Mouse (Mus musculus) neural tube, embryonic 14.5 days (tissue): ENCODE measurements around the gene Dpy30. TPM values are rescaled to one million over a fixed set of nuclear protein-coding genes. Genes with fewer than 3 reads are reported as not detected.
A peak's percentile ranks its signal among the peaks of the same experiment; 100 is the strongest.

Experiments used
- ATAC-seq: fragments of 200-750 bp; cut with Nextera tagmentation; 2 replicates; pipeline ENCODE4 v1.8.0; 2017; ENCODE audit warnings: low read depth, mild to moderate bottlenecking, moderate TSS enrichment, moderate library complexity
- H3K27ac ChIP-seq: fragments of 300-500 bp; sonication (generic); 2 replicates; pipeline ENCODE4 v1.5.1; 2014; ENCODE audit warnings: low read depth, mild to moderate bottlenecking, control low read depth, low read length, moderate library complexity, mixed read lengths
- H3K27me3 ChIP-seq: fragments of 300-500 bp; sonication (generic); 2 replicates; pipeline ENCODE4 v1.6.1; 2014; ENCODE audit warnings: low read length; ENCODE audit not compliant: control insufficient read depth, insufficient read depth
- H3K36me3 ChIP-seq: fragments of 300-500 bp; sonication (generic); 2 replicates; pipeline ENCODE4 v1.6.1; 2014; ENCODE audit warnings: low read length, mixed read lengths; ENCODE audit not compliant: control insufficient read depth, insufficient read depth
- H3K4me1 ChIP-seq: fragments of 300-500 bp; sonication (generic); 2 replicates; pipeline ENCODE4 v1.6.1; 2014; ENCODE audit warnings: low read length; ENCODE audit not compliant: control insufficient read depth, insufficient read depth
- H3K4me2 ChIP-seq: fragments of 300-500 bp; sonication (generic); 2 replicates; pipeline ENCODE4 v1.6.1; 2014; ENCODE audit warnings: mild to moderate bottlenecking, low read depth, low read length, control low read depth
- H3K4me3 ChIP-seq: fragments of 300-500 bp; sonication (generic); 2 replicates; pipeline ENCODE4 v1.5.1; 2014; ENCODE audit warnings: low read depth, low read length, control low read depth, mixed read lengths
- H3K9ac ChIP-seq: fragments of 300-500 bp; sonication (generic); replicated peaks from 2 replicates; pipeline ENCODE4 v1.6.1; 2014; ENCODE audit warnings: low read depth, mild to moderate bottlenecking, control low read depth, low read length, mixed read lengths
- H3K9me3 ChIP-seq: fragments of 300-500 bp; sonication (generic); 2 replicates; pipeline ENCODE4 v1.6.1; 2016; ENCODE audit warnings: low read length; ENCODE audit not compliant: control insufficient read depth
- WGBS: fragments of 180-500 bp; shearing (Covaris S2); extraction: QIAGEN DNeasy Blood & Tissue Kit; methylation state at CpG from one replicate; pipeline ENCODE4 v1.1.7; 2014; 5-methylcytosine and 5-hydroxymethylcytosine counted together
- polyA plus RNA-seq: library from polyadenylated mRNA; unstranded; fragments of >200 nt; fragmentation: Nextera tagmentation; extraction: Ambion mirVana; gene quantifications from 2 replicates; pipeline ENCODE4 v1.2.1, GENCODE M21; 2014

Dpy30 gene
- polyA plus RNA-seq, 1 experiment from 2014 or later = 237 TPM

DNA sequence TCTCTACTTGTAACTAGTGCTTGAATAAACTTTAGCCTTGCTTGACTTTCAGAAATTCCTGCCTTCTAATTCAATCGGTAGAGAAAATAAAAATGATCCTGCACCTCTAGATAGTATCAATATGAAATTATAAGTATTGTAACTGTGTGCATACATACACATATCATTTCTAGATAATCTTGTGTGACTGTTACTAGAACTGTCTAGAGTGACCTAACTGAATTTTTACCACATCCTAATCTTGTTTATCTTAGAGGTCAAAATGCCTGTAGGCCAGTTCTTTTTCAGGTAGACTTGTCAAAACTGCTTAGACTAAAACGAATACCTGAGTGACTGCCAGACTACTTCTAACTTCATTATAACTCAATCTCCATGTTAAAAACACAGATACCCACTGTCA, 53.5 kb downstream of the Dpy30 start:
- 95% methylated on average over 2 of the region's 2 CpGs for WGBS
- no peak overlapping the region for H3K27ac ChIP-seq
- ATAC-seq = no peak

DNA sequence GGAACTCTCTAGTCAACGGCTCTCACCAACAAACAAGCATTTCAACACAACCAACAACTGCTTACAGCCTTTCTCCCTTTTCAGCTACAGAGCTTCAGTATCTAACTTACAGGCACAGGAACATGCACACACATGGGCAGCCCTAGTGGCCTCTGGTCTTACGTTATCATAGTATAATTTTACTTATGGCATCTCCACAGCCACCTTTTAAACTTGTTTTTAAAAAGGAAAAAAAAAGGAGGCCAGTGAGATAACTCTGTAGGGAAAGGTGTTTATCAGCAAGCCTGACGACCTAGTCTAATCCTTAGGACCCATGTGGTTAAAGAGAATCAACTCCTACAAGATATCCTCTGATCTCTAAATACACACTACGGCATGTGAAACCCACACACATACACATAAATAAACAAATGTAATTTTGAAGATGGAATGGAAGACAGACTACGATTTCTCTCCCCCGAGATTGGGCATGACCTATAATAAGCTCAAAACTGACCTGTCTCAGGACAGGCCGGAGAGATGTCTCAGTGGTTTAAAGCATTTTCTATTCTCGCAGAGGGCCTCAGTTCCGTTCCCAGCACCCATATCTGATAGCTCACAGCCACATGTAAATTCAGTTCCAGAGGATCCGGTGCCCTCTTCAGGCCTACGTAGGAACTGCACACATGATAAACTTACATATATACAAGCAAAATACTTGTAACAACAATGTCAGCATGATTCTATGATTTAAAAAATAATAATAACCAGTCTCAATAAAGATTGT, 56.1 kb downstream of the Dpy30 start:
- Histone ChIP-seq H3K9me3 (no peaks in the 10 kb centered on the region), H3K36me3 (no peaks in the 10 kb centered on the region), H3K4me1 (peaks cover 13% of the 10 kb centered on the region), H3K4me2 (no peak overlapping the region), H3K4me3 (no peak overlapping the region), H3K9ac (no peak overlapping the region), H3K27me3 (no peaks in the 10 kb centered on the region), H3K27ac (no peak overlapping the region)
- no peak for ATAC-seq
- WGBS = 92% methylated on average over 11 of the region's 11 CpGs

More for the DNA sequence above, 53.5 kb downstream of the Dpy30 start:
- Histone ChIP-seq H3K27me3 (no peaks in the 10 kb centered on the region), H3K4me1 (peaks cover 4% of the 10 kb centered on the region), H3K9ac (no peak overlapping the region), H3K4me3 (no peak overlapping the region), H3K36me3 (no peaks in the 10 kb centered on the region), H3K9me3 (no peaks in the 10 kb centered on the region), H3K4me2 (no peak overlapping the region)

DNA sequence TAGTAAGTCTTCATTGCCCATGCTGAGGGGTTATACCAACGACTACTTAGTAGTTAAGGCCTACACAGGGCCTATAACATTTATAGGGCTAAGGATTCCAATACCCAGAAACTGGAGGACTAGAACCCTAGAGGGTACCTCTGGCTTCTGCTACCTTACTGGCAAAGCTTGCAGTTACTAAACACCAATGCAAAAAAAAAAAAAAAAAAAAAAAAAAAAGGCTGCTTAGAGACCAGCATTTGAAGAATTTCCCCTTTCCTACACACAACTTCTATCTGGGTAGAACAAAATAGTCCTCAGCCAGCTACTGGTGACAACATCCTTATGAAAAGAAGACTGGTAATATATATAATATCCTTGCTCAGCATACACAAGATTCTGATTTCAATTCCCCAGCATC, 58.1 kb downstream of the Dpy30 start:
- Histone ChIP-seq H3K4me2 (no peak overlapping the region), H3K27ac (no peak overlapping the region), H3K9ac (no peak overlapping the region), H3K36me3 (no peaks in the 10 kb centered on the region), H3K4me1 (peaks cover 13% of the 10 kb centered on the region), H3K4me3 (no peak overlapping the region), H3K27me3 (no peaks in the 10 kb centered on the region), H3K9me3 (no peaks in the 10 kb centered on the region)
- ATAC-seq = no peak
- 8% methylated on average over 1 of the region's 1 CpGs for WGBS

DNA sequence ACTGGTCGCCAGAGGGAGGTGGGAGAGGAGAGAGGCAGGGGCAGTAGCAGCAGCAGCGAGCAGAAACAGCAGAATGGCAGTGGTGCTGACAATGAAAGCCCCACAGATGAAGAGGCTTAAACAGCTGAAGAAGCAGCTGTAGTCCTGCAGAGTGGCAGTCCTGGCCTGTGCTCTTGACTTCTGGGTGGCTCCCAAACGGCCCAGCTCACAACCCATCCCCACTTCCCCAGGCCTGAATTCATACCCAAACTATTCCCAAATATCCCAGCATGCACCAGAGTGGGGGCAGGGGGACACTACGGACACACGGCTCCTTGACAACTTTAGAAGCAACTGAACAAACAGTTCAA, 58.6 kb downstream of the Dpy30 start:
- no peak overlapping the region for H3K4me2 ChIP-seq
- no peak overlapping the region for H3K9ac ChIP-seq
- ATAC-seq = peak; percentile 41; the same call in 1 of the 2 replicates
- 6% methylated on average over 5 of the region's 5 CpGs for WGBS
- peak overlapping the region; percentile 69 for H3K27ac ChIP-seq
- H3K4me1 ChIP-seq = peaks cover 13% of the 10 kb centered on the region
- H3K36me3 ChIP-seq = no peaks in the 10 kb centered on the region
- H3K27me3 ChIP-seq = no peaks in the 10 kb centered on the region
- H3K9me3 ChIP-seq = no peaks in the 10 kb centered on the region
- H3K4me3 ChIP-seq = no peak overlapping the region

DNA sequence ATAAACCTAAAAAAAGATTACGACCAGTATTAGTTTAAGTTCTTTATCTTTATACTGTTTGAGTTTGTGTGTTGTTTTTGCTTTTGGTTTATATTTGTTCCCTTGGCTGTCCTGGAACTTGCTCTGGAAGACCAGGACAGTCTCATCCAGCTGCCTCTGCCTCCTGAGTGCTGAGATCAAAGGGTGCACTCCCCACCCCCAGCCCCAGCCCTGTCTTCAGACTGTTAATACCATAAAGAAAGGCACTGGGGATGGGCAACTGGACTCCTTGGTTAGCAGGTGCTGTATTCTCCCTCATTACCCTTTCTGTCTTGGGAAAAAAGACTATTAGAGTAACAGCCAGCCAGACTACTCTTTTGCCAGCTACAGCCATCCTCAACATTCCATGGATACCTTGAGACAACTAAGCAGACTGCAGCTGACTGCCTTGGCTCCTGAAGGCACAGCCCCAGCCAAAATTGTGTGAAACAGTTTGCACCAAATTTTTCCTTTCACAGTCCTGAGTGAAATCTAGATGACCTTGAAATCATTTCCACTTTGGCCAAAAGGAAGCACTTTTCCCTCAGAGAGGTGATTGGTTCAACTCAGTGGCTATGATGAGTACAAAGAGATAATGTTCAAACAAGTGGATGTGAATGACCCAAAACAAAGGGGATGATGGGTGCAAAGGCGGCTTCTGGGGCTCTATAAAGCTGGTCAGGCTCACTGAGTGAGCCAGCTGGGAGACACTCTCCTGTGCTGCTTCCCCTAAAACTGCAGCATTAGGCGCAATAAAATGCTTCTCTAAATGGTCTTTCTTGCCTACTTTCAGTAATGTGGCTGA, 59.2 kb downstream of the Dpy30 start:
- no peak; the same call in 1 of the 2 replicates for ATAC-seq
- WGBS = 20% methylated on average over 3 of the region's 3 CpGs
- no peak overlapping the region for H3K4me2 ChIP-seq

DNA sequence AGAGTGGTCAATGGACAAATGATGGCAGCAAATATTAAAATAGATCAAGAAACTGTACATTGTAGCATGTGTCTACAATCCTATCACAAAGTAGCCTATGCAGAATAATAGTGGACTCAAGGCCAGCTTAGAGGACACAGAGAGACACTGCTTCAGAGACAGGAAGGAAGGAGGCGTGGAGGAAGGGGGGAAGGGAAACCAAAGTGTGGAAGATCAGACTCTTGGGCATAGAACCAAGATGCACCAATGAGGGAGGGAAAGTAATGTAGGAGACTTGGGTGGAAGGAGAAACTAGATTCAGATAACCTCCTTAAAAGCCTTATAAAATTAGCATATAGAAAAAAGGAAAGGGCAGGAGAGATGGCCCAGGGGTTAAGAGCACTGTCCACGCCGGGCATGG, 61.3 kb downstream of the Dpy30 start:
- Histone ChIP-seq H3K4me3 (no peak overlapping the region), H3K27me3 (no peaks in the 10 kb centered on the region), H3K4me1 (peaks cover 13% of the 10 kb centered on the region), H3K4me2 (no peak overlapping the region), H3K9ac (no peak overlapping the region), H3K36me3 (no peaks in the 10 kb centered on the region), H3K9me3 (no peaks in the 10 kb centered on the region), H3K27ac (no peak overlapping the region)
- 98% methylated on average over 3 of the region's 3 CpGs for WGBS
- no peak for ATAC-seq

More for the DNA sequence above, 59.2 kb downstream of the Dpy30 start:
- Histone ChIP-seq H3K27me3 (no peaks in the 10 kb centered on the region), H3K27ac (peak overlapping the region; percentile 69), H3K9ac (no peak overlapping the region), H3K4me3 (no peak overlapping the region), H3K4me1 (peaks cover 13% of the 10 kb centered on the region), H3K9me3 (no peaks in the 10 kb centered on the region), H3K36me3 (no peaks in the 10 kb centered on the region)

Other genes starting within 250 kb of the Dpy30 start
- gene Memo1, start 28.4 kb downstream of the Dpy30 start, polyA plus RNA-seq = 65.7 and 65.8 TPM in 2 replicates
- gene Spast, start 15.0 kb upstream of the Dpy30 start, polyA plus RNA-seq = 48.5 and 51.5 TPM in 2 replicates
- 30.6 and 34.3 TPM in 2 replicates for gene Slc30a6, start 71.7 kb upstream of the Dpy30 start, polyA plus RNA-seq
- gene Nlrc4, start 135.2 kb upstream of the Dpy30 start, polyA plus RNA-seq = 0.43 and 0.46 TPM in 2 replicates
- 59.1 and 62.0 TPM in 2 replicates for gene Yipf4, start 165.5 kb upstream of the Dpy30 start, polyA plus RNA-seq
- gene Birc6, start 204.4 kb upstream of the Dpy30 start, polyA plus RNA-seq = 106 and 117 TPM in 2 replicates